Mouse (Mus musculus) urinary bladder, adult 18-20 months (tissue): Measurements from ENCODE around the gene Procr.

Experiments used
- DNase-seq, 2 experiments: peaks; one replicate each; pipeline ENCODE4 v3.0.0; 2022; ENCODE audit warnings: low spot score in 2 of 2, mixed read lengths in 2 of 2

Procr gene

GRCm38 (mm10) chr2:155804053-155804452 is 53.1 kb downstream of the Procr start:
- no peak for DNase-seq
